Mouse (Mus musculus): Measurements from ENCODE around the gene Fcrlb. TPM values are rescaled to one million over a fixed set of nuclear protein-coding genes. Genes with fewer than 3 reads are reported as not detected.

Gene Fcrlb
- polyA plus RNA-seq, 1 experiment, result not detected

DNA sequence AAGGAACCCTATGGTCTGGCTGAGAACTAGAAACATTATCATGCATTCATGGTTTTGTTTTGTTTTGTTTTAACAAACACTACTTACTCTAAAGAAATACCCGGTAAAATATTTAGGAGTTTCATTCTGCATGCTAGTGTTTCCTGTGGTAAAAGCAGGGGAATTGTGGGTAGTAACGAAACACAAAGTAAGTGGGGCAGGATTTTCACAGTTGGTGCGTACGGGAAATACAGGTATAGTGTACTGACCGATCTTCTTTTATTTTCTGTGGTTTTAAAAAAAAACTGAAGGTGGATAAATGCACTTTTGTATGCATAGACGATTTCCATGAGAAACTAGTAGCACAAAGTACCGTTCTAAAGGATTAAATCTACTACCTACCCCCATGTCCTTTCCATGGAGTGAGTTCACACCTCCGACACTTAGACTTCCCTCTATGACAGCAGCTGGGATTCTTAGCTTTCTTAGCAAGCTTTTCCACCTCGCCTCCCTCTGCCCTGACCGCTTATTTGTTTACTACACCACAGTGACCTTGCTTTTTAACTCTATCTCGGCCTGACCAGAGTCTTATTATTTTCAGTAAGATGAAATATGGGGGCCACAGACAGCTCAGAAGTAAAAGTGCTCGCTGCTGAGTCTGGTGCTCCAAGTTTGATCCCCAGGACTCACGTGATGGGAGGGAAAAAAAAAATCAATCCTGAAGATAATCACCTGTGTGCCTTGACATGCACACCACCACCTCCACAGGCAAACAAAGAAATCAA, 50.9 kb downstream of the Fcrlb start:
- Histone ChIP-seq H3K4me3 (ENCODE audit: low read depth, low read length) (no peak overlapping the region), H3K4me1 (ENCODE audit: control insufficient read depth, insufficient read depth, low read length) (no peaks in the 10 kb centered on the region), H3K27me3 (ENCODE audit: control insufficient read depth, insufficient read depth, low read length, poor library complexity, severe bottlenecking) (no peaks in the 10 kb centered on the region), H3K27ac (ENCODE audit: insufficient read depth, low read length) (no peak overlapping the region), H3K9ac (ENCODE audit: low read depth, poor library complexity, severe bottlenecking) (no peak overlapping the region), H3K36me3 (ENCODE audit: control insufficient read depth, insufficient read depth, low read length, poor library complexity, severe bottlenecking) (no peaks in the 10 kb centered on the region), H3K9me3 (replicated peaks; ENCODE audit: control insufficient read depth, insufficient read depth, low read length, poor library complexity, severe bottlenecking) (no peaks in the 10 kb centered on the region)
- TF ChIP-seq CTCF (IDR thresholded peaks at IDR 0.05; ENCODE audit: low read depth, low read length), result no peak
- no peak for TF ChIP-seq EP300 (IDR thresholded peaks at IDR 0.05; ENCODE audit: insufficient read depth, low read depth, low read length)
- TF ChIP-seq POLR2A (IDR thresholded peaks at IDR 0.05; ENCODE audit: insufficient read depth, low read length), result no peak

DNA sequence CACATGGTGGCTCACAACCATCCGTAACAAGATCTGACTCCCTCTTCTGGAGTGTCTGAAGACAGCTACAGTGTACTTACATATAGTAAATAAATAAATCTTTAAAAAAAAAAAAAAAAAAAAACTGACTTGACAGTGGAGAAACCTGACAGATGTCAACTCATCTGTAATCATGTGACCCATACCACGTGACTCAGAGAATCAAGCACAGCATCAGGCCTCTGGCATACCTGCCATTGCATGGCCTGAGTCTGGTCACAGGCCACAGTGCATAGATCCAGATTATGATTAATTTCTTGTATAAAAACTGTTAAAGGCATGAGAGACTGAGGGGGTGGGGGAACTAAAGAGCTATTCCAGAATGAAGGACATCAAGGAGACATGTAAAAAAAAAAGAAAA, 53.9 kb downstream of the Fcrlb start:
- TF ChIP-seq CTCF (IDR thresholded peaks at IDR 0.05; ENCODE audit: low read depth, low read length) (no peak), EP300 (IDR thresholded peaks at IDR 0.05; ENCODE audit: insufficient read depth, low read depth, low read length) (no peak), POLR2A (IDR thresholded peaks at IDR 0.05; ENCODE audit: insufficient read depth, low read length) (no peak)
- H3K9ac ChIP-seq (ENCODE audit: low read depth, poor library complexity, severe bottlenecking), result no peak overlapping the region

DNA sequence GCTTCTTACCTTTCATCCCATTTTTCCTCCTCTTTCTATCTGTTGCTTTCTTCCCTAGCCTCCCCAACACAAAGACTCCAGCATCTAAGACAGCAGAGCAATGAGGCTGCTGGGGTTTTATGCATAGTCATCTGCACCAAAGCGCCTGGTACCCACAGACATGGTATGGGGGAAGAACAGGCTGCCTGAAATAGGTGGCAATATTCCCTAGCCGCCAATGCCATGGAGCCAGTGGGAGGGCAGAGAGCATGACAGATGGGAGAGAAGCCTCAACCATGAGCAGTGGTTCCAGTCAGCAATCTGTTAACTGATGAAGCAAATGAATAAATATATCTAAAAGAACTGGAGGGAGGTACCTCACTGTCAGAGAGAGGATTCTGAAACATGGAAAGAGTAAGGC, 55.4 kb downstream of the Fcrlb start:
- no peaks in the 10 kb centered on the region for H3K9me3 ChIP-seq (replicated peaks; ENCODE audit: control insufficient read depth, insufficient read depth, low read length, poor library complexity, severe bottlenecking)
- no peak overlapping the region for H3K4me3 ChIP-seq (ENCODE audit: low read depth, low read length)
- H3K36me3 ChIP-seq (ENCODE audit: control insufficient read depth, insufficient read depth, low read length, poor library complexity, severe bottlenecking), result peaks cover 2% of the 10 kb centered on the region; the same call in 1 of the 2 replicates
- H3K27me3 ChIP-seq (ENCODE audit: control insufficient read depth, insufficient read depth, low read length, poor library complexity, severe bottlenecking), result no peaks in the 10 kb centered on the region
- H3K4me1 ChIP-seq (ENCODE audit: control insufficient read depth, insufficient read depth, low read length), result no peaks in the 10 kb centered on the region
- H3K27ac ChIP-seq (ENCODE audit: insufficient read depth, low read length), result no peak overlapping the region
- TF ChIP-seq POLR2A (IDR thresholded peaks at IDR 0.05; ENCODE audit: insufficient read depth, low read length), result no peak
- no peak for TF ChIP-seq CTCF (IDR thresholded peaks at IDR 0.05; ENCODE audit: low read depth, low read length)
- no peak for TF ChIP-seq EP300 (IDR thresholded peaks at IDR 0.05; ENCODE audit: insufficient read depth, low read depth, low read length)
- no peak overlapping the region for H3K9ac ChIP-seq (ENCODE audit: low read depth, poor library complexity, severe bottlenecking)

More for the DNA sequence above, 53.9 kb downstream of the Fcrlb start:
- no peak overlapping the region for H3K4me3 ChIP-seq (ENCODE audit: low read depth, low read length)
- no peaks in the 10 kb centered on the region for H3K27me3 ChIP-seq (ENCODE audit: control insufficient read depth, insufficient read depth, low read length, poor library complexity, severe bottlenecking)
- no peaks in the 10 kb centered on the region for H3K4me1 ChIP-seq (ENCODE audit: control insufficient read depth, insufficient read depth, low read length)
- H3K27ac ChIP-seq (ENCODE audit: insufficient read depth, low read length), result no peak overlapping the region
- peaks cover 2% of the 10 kb centered on the region; the same call in 1 of the 2 replicates for H3K36me3 ChIP-seq (ENCODE audit: control insufficient read depth, insufficient read depth, low read length, poor library complexity, severe bottlenecking)
- no peaks in the 10 kb centered on the region for H3K9me3 ChIP-seq (replicated peaks; ENCODE audit: control insufficient read depth, insufficient read depth, low read length, poor library complexity, severe bottlenecking)

Other genes starting within 250 kb of the Fcrlb start
- 23.7 and 24.1 TPM in 2 replicates for gene Atf6, start 45.2 kb downstream of the Fcrlb start, polyA plus RNA-seq (2011; ENCODE audit: insufficient read depth, insufficient read length, low read depth, missing spikeins)
- not detected in 2 replicates for gene Gm26620, start 27.9 kb downstream of the Fcrlb start, polyA plus RNA-seq (2011; ENCODE audit: insufficient read depth, insufficient read length, low read depth, missing spikeins)
- gene Dusp12, start 27.4 kb downstream of the Fcrlb start, polyA plus RNA-seq (2011; ENCODE audit: insufficient read depth, insufficient read length, low read depth, missing spikeins), result 43.1 and 45.9 TPM in 2 replicates
- gene Fcrla, start 14.6 kb upstream of the Fcrlb start, polyA plus RNA-seq (2011; ENCODE audit: insufficient read depth, insufficient read length, low read depth, missing spikeins), result not detected in 2 replicates
- not detected in 2 replicates for gene Fcgr2b, start 63.6 kb upstream of the Fcrlb start, polyA plus RNA-seq (2011; ENCODE audit: insufficient read depth, insufficient read length, low read depth, missing spikeins)
- gene Fcgr4, start 106.0 kb upstream of the Fcrlb start, polyA plus RNA-seq (2011; ENCODE audit: insufficient read depth, insufficient read length, low read depth, missing spikeins), result not detected in 2 replicates
- gene Fcgr3, start 152.0 kb upstream of the Fcrlb start, polyA plus RNA-seq (2011; ENCODE audit: insufficient read depth, insufficient read length, low read depth, missing spikeins), result 0.78 and 0.87 TPM in 2 replicates
- gene Cfap126, start 201.0 kb upstream of the Fcrlb start, polyA plus RNA-seq (2011; ENCODE audit: insufficient read depth, insufficient read length, low read depth, missing spikeins), result 6.4 and 7.5 TPM in 2 replicates
- gene Sdhc, start 237.7 kb upstream of the Fcrlb start, polyA plus RNA-seq (2011; ENCODE audit: insufficient read depth, insufficient read length, low read depth, missing spikeins), result 273 and 285 TPM in 2 replicates
- gene Mpz, start 237.8 kb upstream of the Fcrlb start, polyA plus RNA-seq (2011; ENCODE audit: insufficient read depth, insufficient read length, low read depth, missing spikeins), result 1.1 and 1.3 TPM in 2 replicates